Mouse (Mus musculus): ENCODE results near the gene Atf4. TPM values are rescaled to one million over a fixed set of nuclear protein-coding genes. Genes with fewer than 3 reads are reported as not detected.

Atf4 gene
- total RNA-seq, 1 experiment, result 250 TPM

- Histone ChIP-seq H3K4me3 (ENCODE audit: insufficient read depth in 1 of 2, low read depth in 1 of 2, low read length in 2 of 2, poor library complexity in 1 of 2, severe bottlenecking in 1 of 2) (no peak overlapping the region), H3K9ac (ENCODE audit: insufficient read depth, low read depth, low read length, poor library complexity, severe bottlenecking) (no peak overlapping the region), H3K4me1 (ENCODE audit: control insufficient read depth in 2 of 2, insufficient read depth in 2 of 2, low read length in 2 of 2, poor library complexity in 1 of 2) (peaks cover 0 to under 1% of the 10 kb centered on the region in 2 experiments; a peak in 1 of 4 replicates), H3K9me3 (ENCODE audit: control insufficient read depth, insufficient read depth, low read depth, low read length) (no peaks in the 10 kb centered on the region), H3K36me3 (ENCODE audit: control insufficient read depth, insufficient read depth, low read length, poor library complexity, severe bottlenecking) (no peaks in the 10 kb centered on the region), H3K27ac (ENCODE audit: insufficient read depth, low read depth, low read length, poor library complexity, severe bottlenecking) (no peak overlapping the region)
- in situ Hi-C loops (cut with MboI; ENCODE audit: low sequenced_read_pairs in 2 of 2, unreplicated experiment in 2 of 2), result no loop called here
- DNase-seq (ENCODE audit: low read depth, low spot score), result no peak
- TF ChIP-seq HCFC1 (IDR thresholded peaks at IDR 0.05; ENCODE audit: borderline replicate concordance, insufficient read depth, low read length) (no peak), CHD2 (IDR thresholded peaks at IDR 0.05; ENCODE audit: low read depth, low read length) (no peak), ZNF384 (IDR thresholded peaks at IDR 0.05; ENCODE audit: low read depth, low read length) (no peak), ZC3H11A (IDR thresholded peaks at IDR 0.05; ENCODE audit: borderline replicate concordance, low read depth, low read length) (no peak), MAFK (IDR thresholded peaks at IDR 0.05; ENCODE audit: insufficient read depth, low read depth, low read length) (no peak)
Observed at GRCm38 (mm10) chr15:80278121-80278759, 23.3 kb downstream of the Atf4 start.

DNA sequence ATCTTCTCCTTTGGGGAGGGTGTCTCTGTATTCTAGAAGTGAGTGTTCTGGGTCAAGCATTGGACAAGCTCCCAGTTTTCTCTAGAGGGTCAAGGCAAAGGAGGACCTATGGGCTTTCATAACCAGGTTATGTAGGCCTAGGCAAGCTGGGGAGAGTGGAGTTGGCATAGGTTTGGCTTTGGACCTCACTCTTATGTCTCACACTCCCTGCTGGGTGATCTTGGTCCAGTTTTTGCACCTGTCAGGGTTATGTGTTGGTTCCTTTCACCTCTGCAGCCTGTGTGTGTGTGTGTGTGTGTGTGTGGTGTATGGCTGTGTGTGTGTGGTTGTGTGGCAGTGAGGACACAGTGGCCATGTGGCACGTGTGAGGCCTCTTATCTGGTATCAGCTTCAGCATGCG, 24.1 kb downstream of the Atf4 start:
- no peak overlapping the region for H3K9ac ChIP-seq (ENCODE audit: insufficient read depth, low read depth, low read length, poor library complexity, severe bottlenecking)
- no peaks in the 10 kb centered on the region for H3K36me3 ChIP-seq (ENCODE audit: control insufficient read depth, insufficient read depth, low read length, poor library complexity, severe bottlenecking)
- H3K9me3 ChIP-seq (ENCODE audit: control insufficient read depth, insufficient read depth, low read depth, low read length), result no peaks in the 10 kb centered on the region
- no peak overlapping the region for H3K27ac ChIP-seq (ENCODE audit: insufficient read depth, low read depth, low read length, poor library complexity, severe bottlenecking)
- DNase-seq (ENCODE audit: low read depth, low spot score), result no peak
- TF ChIP-seq CHD2 (IDR thresholded peaks at IDR 0.05; ENCODE audit: low read depth, low read length) (no peak), HCFC1 (IDR thresholded peaks at IDR 0.05; ENCODE audit: borderline replicate concordance, insufficient read depth, low read length) (no peak), MAFK (IDR thresholded peaks at IDR 0.05; ENCODE audit: insufficient read depth, low read depth, low read length) (no peak)
- no peaks in the 10 kb centered on the region for H3K4me1 ChIP-seq (ENCODE audit: control insufficient read depth in 2 of 2, insufficient read depth in 2 of 2, low read length in 2 of 2, poor library complexity in 1 of 2)
- in situ Hi-C loops (cut with MboI; ENCODE audit: low sequenced_read_pairs in 2 of 2, unreplicated experiment in 2 of 2), result no loop called here
- H3K4me3 ChIP-seq (ENCODE audit: insufficient read depth in 1 of 2, low read depth in 1 of 2, low read length in 2 of 2, poor library complexity in 1 of 2, severe bottlenecking in 1 of 2), result no peak overlapping the region

DNA sequence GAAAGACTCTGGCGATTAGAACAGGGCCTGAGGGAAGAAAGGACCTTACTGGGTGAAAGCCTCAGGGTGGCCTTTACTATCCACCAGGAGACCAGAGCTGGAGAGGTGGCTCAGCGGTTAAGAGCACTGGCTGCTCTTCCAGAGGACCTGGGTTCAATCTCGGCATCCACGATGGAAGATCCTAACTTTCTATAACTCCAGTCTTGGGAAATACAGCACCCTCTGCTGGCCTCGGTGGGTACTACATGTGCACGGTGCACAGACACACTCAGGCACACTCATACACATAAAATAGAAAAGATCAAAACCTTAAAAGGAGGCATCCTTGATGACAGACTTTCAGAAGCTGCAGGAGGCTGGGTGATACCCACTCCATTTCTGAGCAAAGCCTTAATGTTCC, 25.7 kb downstream of the Atf4 start:
- Histone ChIP-seq H3K36me3 (ENCODE audit: control insufficient read depth, insufficient read depth, low read length, poor library complexity, severe bottlenecking) (no peaks in the 10 kb centered on the region), H3K27ac (ENCODE audit: insufficient read depth, low read depth, low read length, poor library complexity, severe bottlenecking) (no peak overlapping the region), H3K4me3 (ENCODE audit: insufficient read depth in 1 of 2, low read depth in 1 of 2, low read length in 2 of 2, poor library complexity in 1 of 2, severe bottlenecking in 1 of 2) (no peak overlapping the region), H3K9me3 (ENCODE audit: control insufficient read depth, insufficient read depth, low read depth, low read length) (no peaks in the 10 kb centered on the region), H3K9ac (ENCODE audit: insufficient read depth, low read depth, low read length, poor library complexity, severe bottlenecking) (no peak overlapping the region), H3K4me1 (ENCODE audit: control insufficient read depth in 2 of 2, insufficient read depth in 2 of 2, low read length in 2 of 2, poor library complexity in 1 of 2) (no peaks in the 10 kb centered on the region)
- in situ Hi-C loops (cut with MboI; ENCODE audit: low sequenced_read_pairs in 2 of 2, unreplicated experiment in 2 of 2), result no loop called here
- peak; percentile 70 for DNase-seq (ENCODE audit: low read depth, low spot score)
- TF ChIP-seq CHD2 (IDR thresholded peaks at IDR 0.05; ENCODE audit: low read depth, low read length) (no peak), ZC3H11A (IDR thresholded peaks at IDR 0.05; ENCODE audit: borderline replicate concordance, low read depth, low read length) (no peak), MAFK (IDR thresholded peaks at IDR 0.05; ENCODE audit: insufficient read depth, low read depth, low read length) (no peak), ZNF384 (IDR thresholded peaks at IDR 0.05; ENCODE audit: low read depth, low read length) (no peak), HCFC1 (IDR thresholded peaks at IDR 0.05; ENCODE audit: borderline replicate concordance, insufficient read depth, low read length) (no peak)

- no peaks in the 10 kb centered on the region for H3K9me3 ChIP-seq (ENCODE audit: control insufficient read depth, insufficient read depth, low read depth, low read length)
- in situ Hi-C loops (cut with MboI; ENCODE audit: low sequenced_read_pairs in 2 of 2, unreplicated experiment in 2 of 2), result no loop called here
- H3K36me3 ChIP-seq (ENCODE audit: control insufficient read depth, insufficient read depth, low read length, poor library complexity, severe bottlenecking), result no peaks in the 10 kb centered on the region
- H3K4me1 ChIP-seq (ENCODE audit: control insufficient read depth in 2 of 2, insufficient read depth in 2 of 2, low read length in 2 of 2, poor library complexity in 1 of 2), result peaks cover 0 to 5% of the 10 kb centered on the region in 2 experiments; a peak in 2 of 4 replicates
- no peak for TF ChIP-seq HCFC1 (IDR thresholded peaks at IDR 0.05; ENCODE audit: borderline replicate concordance, insufficient read depth, low read length)
- no peak for TF ChIP-seq ZNF384 (IDR thresholded peaks at IDR 0.05; ENCODE audit: low read depth, low read length)
- no peak for TF ChIP-seq CHD2 (IDR thresholded peaks at IDR 0.05; ENCODE audit: low read depth, low read length)
- peak within 1 kb of the TSS; percentile 60 to 62 for H3K4me3 ChIP-seq (ENCODE audit: insufficient read depth in 1 of 2, low read depth in 1 of 2, low read length in 2 of 2, poor library complexity in 1 of 2, severe bottlenecking in 1 of 2)
- no peak within 1 kb of the TSS for H3K27ac ChIP-seq (ENCODE audit: insufficient read depth, low read depth, low read length, poor library complexity, severe bottlenecking)
- DNase-seq (ENCODE audit: low read depth, low spot score), result no peak
- H3K9ac ChIP-seq (ENCODE audit: insufficient read depth, low read depth, low read length, poor library complexity, severe bottlenecking), result peak within 1 kb of the TSS; percentile 64
Observed at GRCm38 (mm10) chr15:80286851-80287415, 31.9 kb downstream of the Atf4 start, which contains the start of gene Cacna1i. Cacna1i (plus strand) TSS chr15:80287238.
